Mouse (Mus musculus): ENCODE results near the gene Rtn4rl1. TPM values are rescaled to one million over a fixed set of nuclear protein-coding genes. Genes with fewer than 3 reads are reported as not detected.
"Not testable (repeated sequence)": the region's sequence is repeated elsewhere in the genome, so short reads cannot be mapped to it uniquely, and the experiment has no call there.

Rtn4rl1 gene
- total RNA-seq, 1 experiment from 2014 or later, result 0.47 TPM

- peak; percentile 45 for ATAC-seq (ENCODE audit: extremely low read depth, insufficient number of reproducible peaks, low FRiP score, poor library complexity, severe bottlenecking)
Observed at GRCm38 (mm10) chr11:75282496-75283120, 89.0 kb downstream of the Rtn4rl1 start.

- ATAC-seq (ENCODE audit: extremely low read depth, insufficient number of reproducible peaks, low FRiP score, poor library complexity, severe bottlenecking), result not testable (repeated sequence)
Observed at GRCm38 (mm10) chr11:75283784-75284183, 90.2 kb downstream of the Rtn4rl1 start.

GRCm38 (mm10) chr11:75285893-75286467 lies 92.4 kb downstream of the Rtn4rl1 start:
- no peak for ATAC-seq (ENCODE audit: extremely low read depth, insufficient number of reproducible peaks, low FRiP score, poor library complexity, severe bottlenecking)

- ATAC-seq (ENCODE audit: extremely low read depth, insufficient number of reproducible peaks, low FRiP score, poor library complexity, severe bottlenecking), result no peak
Observed at GRCm38 (mm10) chr11:75286868-75287267, 93.3 kb downstream of the Rtn4rl1 start.

GRCm38 (mm10) chr11:75287940-75288339 lies 94.4 kb downstream of the Rtn4rl1 start:
- no peak for ATAC-seq (ENCODE audit: extremely low read depth, insufficient number of reproducible peaks, low FRiP score, poor library complexity, severe bottlenecking)

GRCm38 (mm10) chr11:75288517-75288916 lies 94.9 kb downstream of the Rtn4rl1 start:
- ATAC-seq (ENCODE audit: extremely low read depth, insufficient number of reproducible peaks, low FRiP score, poor library complexity, severe bottlenecking), result no peak

GRCm38 (mm10) chr11:75289120-75289519 lies 95.5 kb downstream of the Rtn4rl1 start:
- ATAC-seq (ENCODE audit: extremely low read depth, insufficient number of reproducible peaks, low FRiP score, poor library complexity, severe bottlenecking), result no peak

GRCm38 (mm10) chr11:75290566-75291271 lies 97.1 kb downstream of the Rtn4rl1 start:
- peak; percentile 80 for ATAC-seq (ENCODE audit: extremely low read depth, insufficient number of reproducible peaks, low FRiP score, poor library complexity, severe bottlenecking)

- ATAC-seq (ENCODE audit: extremely low read depth, insufficient number of reproducible peaks, low FRiP score, poor library complexity, severe bottlenecking), result no peak
Observed at GRCm38 (mm10) chr11:75291389-75292215, 98.0 kb downstream of the Rtn4rl1 start.

- ATAC-seq (ENCODE audit: extremely low read depth, insufficient number of reproducible peaks, low FRiP score, poor library complexity, severe bottlenecking), result no peak
Observed at GRCm38 (mm10) chr11:75292281-75292680, 98.7 kb downstream of the Rtn4rl1 start.

- ATAC-seq (ENCODE audit: extremely low read depth, insufficient number of reproducible peaks, low FRiP score, poor library complexity, severe bottlenecking), result no peak
Observed at GRCm38 (mm10) chr11:75293852-75294361, 100.3 kb downstream of the Rtn4rl1 start.

GRCm38 (mm10) chr11:75294862-75295261 lies 101.3 kb downstream of the Rtn4rl1 start:
- ATAC-seq (ENCODE audit: extremely low read depth, insufficient number of reproducible peaks, low FRiP score, poor library complexity, severe bottlenecking), result no peak

GRCm38 (mm10) chr11:75295534-75295933 lies 102.0 kb downstream of the Rtn4rl1 start:
- not testable (repeated sequence) for ATAC-seq (ENCODE audit: extremely low read depth, insufficient number of reproducible peaks, low FRiP score, poor library complexity, severe bottlenecking)

- ATAC-seq (ENCODE audit: extremely low read depth, insufficient number of reproducible peaks, low FRiP score, poor library complexity, severe bottlenecking), result no peak
Observed at GRCm38 (mm10) chr11:75296406-75297005, 102.9 kb downstream of the Rtn4rl1 start.

- ATAC-seq (ENCODE audit: extremely low read depth, insufficient number of reproducible peaks, low FRiP score, poor library complexity, severe bottlenecking), result no peak
Observed at GRCm38 (mm10) chr11:75297631-75298030, 104.0 kb downstream of the Rtn4rl1 start.

GRCm38 (mm10) chr11:75298491-75298890 lies 104.9 kb downstream of the Rtn4rl1 start:
- ATAC-seq (ENCODE audit: extremely low read depth, insufficient number of reproducible peaks, low FRiP score, poor library complexity, severe bottlenecking), result no peak

- ATAC-seq (ENCODE audit: extremely low read depth, insufficient number of reproducible peaks, low FRiP score, poor library complexity, severe bottlenecking), result no peak
Observed at GRCm38 (mm10) chr11:75299786-75300185, 106.2 kb downstream of the Rtn4rl1 start.

- ATAC-seq (ENCODE audit: extremely low read depth, insufficient number of reproducible peaks, low FRiP score, poor library complexity, severe bottlenecking), result no peak
Observed at GRCm38 (mm10) chr11:75300954-75301353, 107.4 kb downstream of the Rtn4rl1 start.

GRCm38 (mm10) chr11:75304797-75305196 lies 111.2 kb downstream of the Rtn4rl1 start:
- no peak for ATAC-seq (ENCODE audit: extremely low read depth, insufficient number of reproducible peaks, low FRiP score, poor library complexity, severe bottlenecking)

Data from neutrophil, adult 5-6 weeks (primary cell).